Mouse (Mus musculus): ENCODE results near the gene Keg1. TPM values are rescaled to one million over a fixed set of nuclear protein-coding genes. Genes with fewer than 3 reads are reported as not detected.

The Keg1 gene
- polyA plus RNA-seq, 1 experiment from 2014 or later = not detected

Other genes starting within 250 kb of the Keg1 start
- 0.37 and 0.55 TPM in 2 replicates for gene Mpeg1, start 235.0 kb upstream of the Keg1 start, polyA plus RNA-seq (2016; fragmentation: Nextera tagmentation; extraction: Ambion mirVana)
- gene Dtx4, start 194.3 kb upstream of the Keg1 start, polyA plus RNA-seq (2016; fragmentation: Nextera tagmentation; extraction: Ambion mirVana) = 34.2 and 37.4 TPM in 2 replicates
- gene Fam111a, start 150.0 kb upstream of the Keg1 start, polyA plus RNA-seq (2016; fragmentation: Nextera tagmentation; extraction: Ambion mirVana) = 17.9 and 18.4 TPM in 2 replicates
- gene Gm4952, start 95.8 kb upstream of the Keg1 start, polyA plus RNA-seq (2016; fragmentation: Nextera tagmentation; extraction: Ambion mirVana) = not detected in 2 replicates
- gene Glyat, start 62.5 kb upstream of the Keg1 start, polyA plus RNA-seq (2016; fragmentation: Nextera tagmentation; extraction: Ambion mirVana) = not detected in 2 replicates
- gene Olfr1442, start 25.3 kb upstream of the Keg1 start, polyA plus RNA-seq (2016; fragmentation: Nextera tagmentation; extraction: Ambion mirVana) = not detected in 2 replicates
- not detected in 2 replicates for gene Olfr1443, start 17.7 kb upstream of the Keg1 start, polyA plus RNA-seq (2016; fragmentation: Nextera tagmentation; extraction: Ambion mirVana)
- gene Cntf, start 69.8 kb downstream of the Keg1 start, polyA plus RNA-seq (2016; fragmentation: Nextera tagmentation; extraction: Ambion mirVana) = 1.8 and 2.2 TPM in 2 replicates
- 22.1 and 23.0 TPM in 2 replicates for gene Zfp91, start 100.3 kb downstream of the Keg1 start, polyA plus RNA-seq (2016; fragmentation: Nextera tagmentation; extraction: Ambion mirVana)
- 0.87 and 1.1 TPM in 2 replicates for gene Lpxn, start 100.4 kb downstream of the Keg1 start, polyA plus RNA-seq (2016; fragmentation: Nextera tagmentation; extraction: Ambion mirVana)
- not detected in 2 replicates for gene Gm5244, start 150.9 kb downstream of the Keg1 start, polyA plus RNA-seq (2016; fragmentation: Nextera tagmentation; extraction: Ambion mirVana)
- not detected in 2 replicates for gene Olfr1444, start 161.5 kb downstream of the Keg1 start, polyA plus RNA-seq (2016; fragmentation: Nextera tagmentation; extraction: Ambion mirVana)
- gene Olfr1445, start 188.1 kb downstream of the Keg1 start, polyA plus RNA-seq (2016; fragmentation: Nextera tagmentation; extraction: Ambion mirVana) = not detected in 2 replicates
- not detected in 2 replicates for gene Olfr1446, start 197.7 kb downstream of the Keg1 start, polyA plus RNA-seq (2016; fragmentation: Nextera tagmentation; extraction: Ambion mirVana)
- not detected in 2 replicates for gene Olfr1447, start 208.0 kb downstream of the Keg1 start, polyA plus RNA-seq (2016; fragmentation: Nextera tagmentation; extraction: Ambion mirVana)
- gene Olfr1448, start 228.6 kb downstream of the Keg1 start, polyA plus RNA-seq (2016; fragmentation: Nextera tagmentation; extraction: Ambion mirVana) = not detected in 2 replicates
- gene Olfr1449, start 235.1 kb downstream of the Keg1 start, polyA plus RNA-seq (2016; fragmentation: Nextera tagmentation; extraction: Ambion mirVana) = not detected in 2 replicates